Mouse (Mus musculus) midbrain, embryonic 12.5 days (tissue): ENCODE results near the gene Gli2. TPM values are rescaled to one million over a fixed set of nuclear protein-coding genes. Genes with fewer than 3 reads are reported as not detected.

Experiments
- ATAC-seq: fragments of 200-750 bp; cut with Nextera tagmentation; 2 replicates; pipeline ENCODE4 v1.8.0; 2017; ENCODE audit warnings: low read depth, moderate TSS enrichment, moderate library complexity; ENCODE audit not compliant: low FRiP score
- H3K27ac ChIP-seq: fragments of 300-500 bp; sonication (generic); replicated peaks from 2 replicates; pipeline ENCODE4 v1.5.1; 2016; ENCODE audit warnings: mild to moderate bottlenecking
- H3K27me3 ChIP-seq: fragments of 300-500 bp; sonication (generic); 2 replicates; pipeline ENCODE4 v1.6.1; 2016; ENCODE audit warnings: mild to moderate bottlenecking
- H3K36me3 ChIP-seq: fragments of 300-500 bp; sonication (generic); 2 replicates; pipeline ENCODE4 v1.6.1; 2016
- H3K4me1 ChIP-seq: fragments of 300-500 bp; sonication (generic); 2 replicates; pipeline ENCODE4 v1.6.1; 2016
- H3K4me2 ChIP-seq: fragments of 300-500 bp; sonication (generic); replicated peaks from 2 replicates; pipeline ENCODE4 v1.6.1; 2016; ENCODE audit warnings: mild to moderate bottlenecking, moderate library complexity
- H3K4me3 ChIP-seq: fragments of 300-500 bp; sonication (generic); 2 replicates; pipeline ENCODE4 v1.5.1; 2016; ENCODE audit warnings: mild to moderate bottlenecking
- H3K9ac ChIP-seq: fragments of 300-500 bp; sonication (generic); replicated peaks from 2 replicates; pipeline ENCODE4 v1.6.1; 2016; ENCODE audit warnings: mild to moderate bottlenecking, moderate library complexity
- H3K9me3 ChIP-seq: fragments of 300-500 bp; sonication (generic); 2 replicates; pipeline ENCODE4 v1.6.1; 2016; ENCODE audit warnings: mild to moderate bottlenecking
- WGBS: fragments of 180-500 bp; shearing (Covaris S2); methylation state at CpG from one replicate; pipeline ENCODE4 v1.1.7; 2016; 5-methylcytosine and 5-hydroxymethylcytosine counted together
- polyA plus RNA-seq: library from polyadenylated mRNA; unstranded; fragments of >200 nt; fragmentation: Nextera tagmentation; extraction: Ambion mirVana; gene quantifications from 2 replicates; pipeline ENCODE4 v1.2.1, GENCODE M21; 2016

The Gli2 gene
- polyA plus RNA-seq, 1 experiment from 2014 or later = 8.6 TPM

DNA sequence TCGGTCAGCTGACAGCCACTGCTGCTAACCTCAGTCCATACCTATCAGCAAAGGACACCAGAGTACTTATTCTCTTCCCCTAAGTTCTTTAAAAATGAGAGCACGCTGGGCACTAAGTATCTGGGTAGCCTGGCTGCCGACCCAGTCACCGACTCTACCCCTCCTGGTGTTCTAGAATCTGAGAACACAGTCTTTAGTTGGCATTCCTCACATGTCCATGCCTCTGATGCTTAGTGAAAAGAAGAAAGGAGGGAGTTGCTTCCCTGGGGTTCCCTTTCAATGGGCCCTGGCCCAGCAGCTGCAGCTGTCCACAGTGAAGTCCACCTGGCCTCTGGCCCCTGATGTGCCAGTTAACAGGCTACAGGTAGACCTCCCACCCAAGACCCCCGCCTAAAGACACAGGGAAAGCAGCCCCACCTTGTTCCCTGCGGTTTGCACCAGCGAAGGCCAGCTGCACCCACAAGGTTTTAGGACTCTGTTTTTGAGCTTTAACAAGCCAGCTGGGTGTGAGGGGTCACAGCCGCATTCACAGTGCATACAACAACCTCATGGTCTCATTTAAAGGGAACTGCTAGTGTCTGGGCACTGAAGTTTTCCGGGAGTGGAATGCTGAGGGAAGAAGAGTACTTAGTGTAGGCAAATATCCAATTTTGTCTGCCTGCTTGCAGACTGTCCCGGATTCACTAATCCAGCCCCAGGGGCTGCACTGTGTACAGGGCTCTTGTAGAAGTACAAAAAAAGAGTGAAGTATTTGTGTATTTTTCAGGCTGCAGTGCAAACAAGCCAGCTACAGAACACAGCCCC lies 3.4 kb downstream of the Gli2 start:
- H3K36me3 ChIP-seq = no peaks in the 10 kb centered on the region
- H3K9ac ChIP-seq = peak overlapping the region; percentile 47; the same call in 1 of the 2 replicates
- H3K9me3 ChIP-seq = no peaks in the 10 kb centered on the region
- peaks cover 42% of the 10 kb centered on the region for H3K27me3 ChIP-seq
- WGBS = 2% methylated on average over 10 of the region's 10 CpGs
- H3K4me3 ChIP-seq = peak overlapping the region; percentile 52
- ATAC-seq = no peak
- H3K27ac ChIP-seq = peak overlapping the region; percentile 95
- H3K4me2 ChIP-seq = peak overlapping the region; percentile 94
- H3K4me1 ChIP-seq = peaks cover 63% of the 10 kb centered on the region

DNA sequence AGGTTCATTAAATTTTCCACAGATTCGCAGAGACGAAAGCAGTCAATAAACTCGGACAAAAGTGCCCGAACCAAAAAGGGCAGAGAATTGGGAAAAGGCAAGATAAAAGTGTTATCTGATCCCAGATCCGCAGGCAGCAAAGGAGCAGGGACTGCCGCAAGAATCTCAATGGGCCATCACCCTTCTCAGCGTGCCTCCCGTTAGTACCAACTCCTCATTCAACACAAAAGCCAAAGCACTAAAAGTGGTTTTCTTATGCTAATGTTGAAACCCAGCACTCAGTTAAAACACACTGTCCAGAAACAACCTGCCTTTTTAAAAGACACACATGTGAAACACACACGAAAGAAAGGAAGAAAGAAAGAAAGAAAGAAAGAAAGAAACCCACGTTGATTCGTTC lies 4.4 kb downstream of the Gli2 start:
- peak overlapping the region; percentile 55 for H3K4me3 ChIP-seq
- no peaks in the 10 kb centered on the region for H3K9me3 ChIP-seq
- H3K27ac ChIP-seq = peak overlapping the region; percentile 95
- no peak for ATAC-seq
- H3K4me1 ChIP-seq = peaks cover 57% of the 10 kb centered on the region
- H3K27me3 ChIP-seq = peaks cover 36% of the 10 kb centered on the region
- H3K36me3 ChIP-seq = no peaks in the 10 kb centered on the region
- H3K4me2 ChIP-seq = peak overlapping the region; percentile 94
- peak overlapping the region; percentile 70 for H3K9ac ChIP-seq
- WGBS = 3% methylated on average over 11 of the region's 11 CpGs

DNA sequence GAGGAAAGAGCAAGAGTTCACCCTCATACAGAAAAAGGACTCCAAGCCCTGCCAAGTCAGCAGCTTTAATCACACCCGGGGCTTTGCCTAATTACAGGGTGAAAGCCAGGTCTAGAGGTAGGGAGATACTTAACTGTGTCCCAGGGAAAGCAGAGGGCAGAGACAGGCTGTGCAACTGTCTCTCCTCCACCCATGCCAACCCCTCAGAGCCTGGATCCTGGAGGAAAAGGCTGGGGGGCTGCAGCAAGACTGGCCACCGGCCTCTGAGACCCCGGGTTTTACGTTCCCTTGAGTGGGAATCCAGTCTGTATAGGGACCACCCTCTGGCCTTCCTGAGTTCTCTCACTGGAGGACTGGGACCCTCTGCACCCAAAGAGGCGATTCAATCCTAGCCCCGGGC lies 4.9 kb downstream of the Gli2 start:
- H3K4me3 ChIP-seq = peak overlapping the region; percentile 55
- H3K4me2 ChIP-seq = peak overlapping the region; percentile 94
- peaks cover 34% of the 10 kb centered on the region for H3K27me3 ChIP-seq
- H3K27ac ChIP-seq = peak overlapping the region; percentile 95
- no peak for ATAC-seq
- WGBS = 0% methylated on average over 6 of the region's 6 CpGs
- H3K36me3 ChIP-seq = no peaks in the 10 kb centered on the region
- H3K9me3 ChIP-seq = no peaks in the 10 kb centered on the region
- H3K4me1 ChIP-seq = peaks cover 57% of the 10 kb centered on the region
- H3K9ac ChIP-seq = peak overlapping the region; percentile 70

DNA sequence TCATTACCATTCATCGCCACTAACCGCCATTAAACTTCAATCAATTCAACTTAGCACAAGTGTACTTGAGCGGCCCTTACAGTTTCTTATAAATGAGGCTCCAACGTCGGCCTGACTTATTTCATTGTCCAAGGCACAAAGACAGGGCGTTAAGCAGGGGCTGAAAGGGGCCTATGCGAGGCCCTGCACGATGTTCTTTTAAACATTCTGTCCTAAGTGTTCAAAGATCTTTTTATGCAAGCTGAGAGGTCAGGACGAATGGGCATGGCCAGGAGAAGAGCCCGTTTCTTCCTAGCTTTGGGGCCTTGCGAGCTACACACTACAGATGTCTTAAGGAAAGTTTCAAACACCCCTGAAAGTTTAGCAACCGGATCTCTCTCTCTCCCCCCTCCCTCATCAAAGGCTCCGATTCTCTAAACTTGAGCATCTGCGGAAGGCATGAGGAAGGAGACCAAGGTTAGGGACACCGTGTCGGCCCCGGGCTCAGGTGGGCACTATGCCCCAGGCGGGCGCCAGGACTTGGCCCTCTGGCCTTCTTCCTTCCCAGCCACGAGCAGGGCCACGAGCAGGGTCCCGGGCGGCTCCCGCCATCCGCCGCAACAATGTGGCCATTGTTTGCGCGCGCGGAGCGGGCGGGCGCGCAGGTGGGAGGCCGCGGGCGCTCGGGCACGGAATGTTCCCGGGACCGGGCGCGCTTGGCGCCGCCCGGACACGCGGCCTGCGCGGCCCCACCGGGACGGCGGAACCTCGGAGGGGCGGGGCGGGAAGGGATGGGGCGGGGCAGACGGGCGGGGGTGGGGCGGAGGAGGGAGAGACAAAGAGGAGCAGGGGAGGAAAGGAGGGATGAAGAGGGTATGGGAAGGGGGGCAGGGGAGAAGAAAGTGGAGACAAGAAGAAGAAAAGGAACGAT lies 5.7 kb downstream of the Gli2 start:
- Histone ChIP-seq H3K27ac (peak overlapping the region; percentile 95), H3K9me3 (no peaks in the 10 kb centered on the region), H3K9ac (peak overlapping the region; percentile 70), H3K4me2 (peak overlapping the region; percentile 94), H3K4me3 (peak overlapping the region; percentile 55), H3K4me1 (peaks cover 57% of the 10 kb centered on the region), H3K36me3 (no peaks in the 10 kb centered on the region), H3K27me3 (peaks cover 27% of the 10 kb centered on the region)
- peak; percentile 62 for ATAC-seq
- 3% methylated on average over 57 of the region's 61 CpGs for WGBS

DNA sequence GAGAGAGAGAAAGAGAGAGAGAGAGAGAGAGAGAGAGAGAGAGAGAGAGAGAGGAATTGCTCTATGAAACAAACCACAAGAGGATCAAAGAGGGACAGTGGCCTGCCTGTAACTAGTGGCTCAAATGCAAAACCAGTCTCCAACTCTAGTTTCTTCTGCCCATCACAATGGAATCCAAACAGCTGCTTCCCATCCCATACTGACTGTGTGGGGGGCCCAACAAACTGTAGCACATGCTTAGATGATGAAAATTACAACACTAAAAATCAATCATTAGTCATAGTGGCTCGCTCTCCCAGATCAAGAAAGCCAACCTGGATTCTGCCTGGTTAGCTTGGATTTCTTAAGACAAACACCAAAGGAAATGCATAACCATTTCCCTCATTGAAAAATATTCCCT lies 15.0 kb downstream of the Gli2 start:
- WGBS = 95% methylated on average over 1 of the region's 1 CpGs
- H3K4me2 ChIP-seq = no peak overlapping the region
- no peaks in the 10 kb centered on the region for H3K27me3 ChIP-seq
- H3K36me3 ChIP-seq = 0 out of 2 replicates have a peak, but pooled peaks cover 9% of the 10 kb centered on the region
- no peak overlapping the region for H3K9ac ChIP-seq
- H3K9me3 ChIP-seq = no peaks in the 10 kb centered on the region
- no peak overlapping the region for H3K27ac ChIP-seq
- H3K4me1 ChIP-seq = peaks cover 29% of the 10 kb centered on the region
- no peak overlapping the region for H3K4me3 ChIP-seq
- ATAC-seq = no peak

DNA sequence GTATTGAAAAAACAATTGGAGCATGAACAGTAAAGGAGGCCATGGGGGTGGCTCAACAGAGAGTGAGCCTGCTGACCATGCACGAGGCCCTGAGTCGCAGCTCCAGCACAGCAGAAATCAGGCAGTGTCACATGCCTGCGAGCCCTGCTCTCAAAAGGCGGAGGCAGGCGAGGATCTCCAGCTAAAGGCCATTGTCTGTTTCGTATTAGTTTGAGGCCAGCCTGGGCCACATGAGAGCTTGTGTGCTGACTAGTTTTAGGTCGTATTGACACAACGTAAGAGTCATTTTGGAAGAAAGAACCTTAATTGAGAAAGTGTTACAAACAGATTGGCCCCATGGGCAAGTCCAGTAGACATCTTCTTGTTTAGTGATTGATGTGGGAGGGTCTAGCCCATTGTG lies 17.5 kb downstream of the Gli2 start:
- Histone ChIP-seq H3K9me3 (no peaks in the 10 kb centered on the region), H3K36me3 (0 out of 2 replicates have a peak, but pooled peaks cover 6% of the 10 kb centered on the region), H3K4me3 (no peak overlapping the region), H3K4me1 (peaks cover 42% of the 10 kb centered on the region), H3K9ac (no peak overlapping the region), H3K4me2 (no peak overlapping the region), H3K27me3 (no peaks in the 10 kb centered on the region), H3K27ac (peak overlapping the region; percentile 17; the same call in 1 of the 2 replicates)
- no peak for ATAC-seq
- WGBS = 48% methylated on average over 8 of the region's 8 CpGs

DNA sequence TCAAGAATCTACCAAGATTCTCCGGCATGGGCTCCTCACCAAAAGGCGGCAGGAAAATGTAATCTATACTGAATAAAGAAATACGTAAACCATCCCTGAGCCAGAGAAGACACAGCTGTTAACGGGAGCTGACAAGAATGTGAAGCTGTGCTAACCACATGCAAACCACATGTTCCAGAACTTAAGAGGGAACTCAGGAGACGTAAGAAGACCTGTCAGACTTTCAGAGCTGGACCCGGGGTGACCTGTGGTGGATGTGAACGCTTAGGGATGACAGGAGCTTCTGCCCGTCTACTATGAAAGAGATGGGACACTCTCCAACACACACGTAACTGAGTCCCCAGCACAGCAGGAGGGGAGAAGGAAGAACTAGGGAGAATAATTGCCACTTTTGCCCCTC lies 18.1 kb downstream of the Gli2 start:
- Histone ChIP-seq H3K27ac (peak overlapping the region; percentile 79; the same call in 1 of the 2 replicates), H3K27me3 (no peaks in the 10 kb centered on the region), H3K9ac (no peak overlapping the region), H3K4me3 (no peak overlapping the region), H3K4me1 (peaks cover 42% of the 10 kb centered on the region), H3K4me2 (no peak overlapping the region), H3K9me3 (no peaks in the 10 kb centered on the region), H3K36me3 (0 out of 2 replicates have a peak, but pooled peaks cover 3% of the 10 kb centered on the region)
- WGBS = 63% methylated on average over 9 of the region's 9 CpGs
- ATAC-seq = no peak

DNA sequence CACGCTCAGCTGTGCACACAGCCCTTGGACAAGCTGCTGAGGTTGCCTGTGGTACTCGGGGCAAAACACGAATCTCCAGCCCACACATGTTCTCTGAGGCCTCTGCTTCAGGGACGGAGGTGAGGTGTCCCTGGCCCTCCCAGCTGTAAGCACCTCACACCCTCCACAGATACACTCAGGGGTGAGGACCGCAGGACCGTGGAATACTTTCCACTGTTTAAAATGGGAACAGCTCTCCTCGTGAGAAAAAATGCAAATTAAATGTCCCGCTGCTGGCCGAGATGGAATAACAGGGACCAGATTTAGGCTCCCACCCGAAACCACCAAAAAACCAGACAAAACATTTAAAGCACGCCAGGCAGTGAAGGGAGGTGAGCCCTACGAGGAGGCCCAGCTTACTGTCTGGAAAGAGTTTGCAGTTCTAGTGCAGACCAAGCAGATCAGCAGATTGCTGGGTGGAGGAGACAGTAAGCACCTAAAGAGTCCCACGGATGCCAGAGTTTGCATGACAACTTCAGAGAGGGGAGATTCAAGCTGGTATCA lies 19.2 kb downstream of the Gli2 start:
- ATAC-seq = no peak
- Histone ChIP-seq H3K27me3 (no peaks in the 10 kb centered on the region), H3K4me2 (peak overlapping the region; percentile 16), H3K4me3 (no peak overlapping the region), H3K27ac (peak overlapping the region; percentile 79), H3K4me1 (peaks cover 42% of the 10 kb centered on the region), H3K9me3 (no peaks in the 10 kb centered on the region), H3K9ac (peak overlapping the region; percentile 39), H3K36me3 (no peaks in the 10 kb centered on the region)
- WGBS = 20% methylated on average over 13 of the region's 13 CpGs

DNA sequence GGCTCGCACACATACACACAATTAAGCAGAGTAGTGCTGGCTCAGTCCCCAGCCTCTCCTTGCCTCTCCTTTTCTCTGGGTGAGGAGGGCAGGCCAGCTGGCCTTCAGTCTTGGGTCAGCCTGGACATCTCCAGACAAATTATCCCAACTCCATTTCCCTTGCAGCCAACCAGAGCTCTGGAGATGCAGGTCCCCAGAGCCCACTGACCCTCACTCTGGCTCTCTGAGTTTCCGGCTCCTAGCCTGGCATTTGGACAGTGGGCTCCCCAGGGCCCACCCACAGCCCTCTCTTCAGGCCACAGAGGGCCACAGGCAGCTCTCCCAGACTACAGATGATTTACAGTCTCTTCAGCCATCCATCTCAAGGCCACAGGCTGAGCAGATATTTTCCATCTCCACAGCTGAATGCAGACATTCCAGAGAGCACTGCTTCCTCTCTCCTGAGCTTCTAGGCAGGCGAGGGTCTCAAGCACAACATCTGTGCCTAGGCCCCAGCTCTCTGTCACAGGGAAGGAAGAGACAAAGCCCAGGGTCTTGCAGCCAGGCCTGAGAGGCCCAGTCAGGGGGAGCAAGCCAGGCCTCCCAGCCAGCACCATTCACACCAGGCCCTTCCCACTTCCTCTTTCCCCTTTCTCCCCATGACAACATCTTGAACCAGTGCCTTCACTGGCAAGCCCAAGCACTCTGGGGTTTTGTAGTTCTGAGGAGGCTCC lies 19.8 kb downstream of the Gli2 start:
- Histone ChIP-seq H3K9me3 (no peaks in the 10 kb centered on the region), H3K36me3 (no peaks in the 10 kb centered on the region), H3K4me2 (peak overlapping the region; percentile 16), H3K9ac (peak overlapping the region; percentile 13), H3K27ac (peak overlapping the region; percentile 79), H3K4me1 (peaks cover 42% of the 10 kb centered on the region), H3K4me3 (no peak overlapping the region), H3K27me3 (no peaks in the 10 kb centered on the region)
- WGBS = 53% methylated on average over 2 of the region's 3 CpGs
- peak; percentile 93 for ATAC-seq

DNA sequence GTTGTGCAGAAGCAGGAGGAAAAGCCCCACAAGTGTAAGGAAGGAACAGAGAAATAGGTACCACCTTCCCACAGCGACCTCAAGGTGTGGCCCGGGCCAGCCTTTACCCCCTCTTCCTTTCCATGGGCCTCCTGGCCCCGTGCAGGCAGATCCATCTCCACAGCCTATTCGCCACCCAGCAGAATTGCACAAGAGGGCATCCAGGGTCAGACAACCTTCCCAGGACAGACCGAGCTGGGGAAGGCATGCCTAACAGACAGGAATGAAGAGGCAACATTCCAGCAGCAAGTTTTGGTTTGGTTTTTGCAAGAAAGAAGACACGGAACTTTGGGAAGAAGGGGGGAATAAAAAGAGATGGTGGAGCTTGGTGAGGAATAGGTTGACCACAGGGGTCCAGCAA lies 22.2 kb downstream of the Gli2 start:
- Histone ChIP-seq H3K36me3 (no peaks in the 10 kb centered on the region), H3K4me3 (no peak overlapping the region), H3K27me3 (no peaks in the 10 kb centered on the region), H3K27ac (no peak overlapping the region), H3K9me3 (no peaks in the 10 kb centered on the region), H3K4me2 (no peak overlapping the region), H3K9ac (no peak overlapping the region), H3K4me1 (peaks cover 47% of the 10 kb centered on the region)
- 87% methylated on average over 6 of the region's 6 CpGs for WGBS
- no peak for ATAC-seq

DNA sequence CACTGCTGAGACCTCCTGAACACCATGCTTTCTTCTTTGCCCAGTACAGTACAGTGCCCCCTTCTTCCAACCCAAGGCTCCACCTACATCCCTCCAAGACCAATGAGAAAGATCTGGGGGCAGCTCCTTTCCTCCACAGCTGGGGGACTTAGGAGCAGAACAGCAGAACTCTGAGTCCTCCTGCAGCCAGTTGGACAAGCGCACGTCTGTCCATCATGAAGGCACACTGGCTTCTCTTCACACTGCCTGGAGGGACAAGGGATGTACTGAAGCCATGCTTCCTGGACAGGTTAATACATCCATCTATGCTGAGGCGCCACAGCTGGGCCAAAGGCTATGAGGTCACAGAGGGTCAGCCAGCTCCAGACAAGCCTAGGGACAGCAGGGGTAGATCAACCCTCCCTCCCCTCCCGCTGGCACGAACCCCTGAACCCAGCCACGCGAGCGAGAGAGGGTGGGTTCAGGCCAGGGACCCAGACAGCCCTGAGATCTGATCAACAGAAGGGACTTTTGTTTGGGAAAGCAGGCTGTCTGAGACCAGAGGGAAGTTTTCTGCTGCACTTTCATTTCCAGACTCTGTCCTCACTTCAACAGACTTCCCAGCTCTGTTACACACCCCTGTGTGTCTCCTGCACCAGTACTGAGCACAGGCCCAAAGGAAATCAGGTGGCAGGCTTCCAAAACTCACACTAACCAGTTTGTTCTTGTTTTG lies 27.6 kb downstream of the Gli2 start:
- no peak for ATAC-seq
- H3K27ac ChIP-seq = no peak overlapping the region
- 69% methylated on average over 8 of the region's 8 CpGs for WGBS

More for the DNA sequence above, 27.6 kb downstream of the Gli2 start:
- peaks cover 13% of the 10 kb centered on the region; the same call in 1 of the 2 replicates for H3K4me1 ChIP-seq
- no peak overlapping the region for H3K9ac ChIP-seq
- H3K27me3 ChIP-seq = no peaks in the 10 kb centered on the region
- H3K36me3 ChIP-seq = no peaks in the 10 kb centered on the region
- H3K4me2 ChIP-seq = no peak overlapping the region
- no peak overlapping the region for H3K4me3 ChIP-seq
- no peaks in the 10 kb centered on the region for H3K9me3 ChIP-seq
